In genomic region chr5:142557397-142558067, GRCm38 (mm10) we compare ENCODE assay signal across 8 mouse cellular contexts. TPM values are rescaled to one million over a fixed set of nuclear protein-coding genes. Genes with fewer than 3 reads are reported as not detected.
DNase-seq lines count a peak whose midpoint lies in the region; ATAC-seq and TF ChIP-seq lines count a peak whose summit lies in the region.

No protein-coding gene starts in this region.

- TF ChIP-seq EP300 in heart, postnatal 0 days (IDR thresholded peaks at IDR 0.05; ENCODE audit: low read depth) = no peak
- no peak for TF ChIP-seq EP300 in liver, postnatal 0 days (IDR thresholded peaks at IDR 0.05; ENCODE audit: low read depth)

- H3K9ac ChIP-seq in heart, postnatal 0 days (replicated peaks; ENCODE audit: low read depth, low read length) = no peak overlapping the region
- no peak overlapping the region for H3K9ac ChIP-seq in liver, postnatal 0 days (replicated peaks)
- H3K9ac ChIP-seq in neural tube, embryonic 15.5 days (replicated peaks) = no peak overlapping the region

- no peaks in the 10 kb centered on the region for H3K4me1 ChIP-seq in embryonic fibroblast, embryonic 13.5 days (ENCODE audit: control insufficient read depth, insufficient read depth, low read length)
- H3K4me1 ChIP-seq in heart, postnatal 0 days (ENCODE audit: control insufficient read depth, insufficient read depth) = no peaks in the 10 kb centered on the region
- no peaks in the 10 kb centered on the region for H3K4me1 ChIP-seq in liver, postnatal 0 days (ENCODE audit: insufficient read depth)
- no peaks in the 10 kb centered on the region for H3K4me1 ChIP-seq in neural tube, embryonic 15.5 days

- ATAC-seq in heart, postnatal 0 days (ENCODE audit: insufficient read depth, low read depth) = peak; percentile 73
- ATAC-seq in liver, postnatal 0 days = peak; percentile 85
- ATAC-seq in neural tube, embryonic 15.5 days (ENCODE audit: low FRiP score) = peak; percentile 80

- H3K36me3 ChIP-seq in heart, postnatal 0 days (replicated peaks; ENCODE audit: control insufficient read depth, insufficient read depth, low read length) = no peaks in the 10 kb centered on the region
- H3K36me3 ChIP-seq in liver, postnatal 0 days (replicated peaks; ENCODE audit: insufficient read depth, low read length) = no peaks in the 10 kb centered on the region
- no peaks in the 10 kb centered on the region for H3K36me3 ChIP-seq in neural tube, embryonic 15.5 days

- no peak overlapping the region for H3K4me2 ChIP-seq in heart, postnatal 0 days (ENCODE audit: low read depth, low read length)
- H3K4me2 ChIP-seq in liver, postnatal 0 days (ENCODE audit: low read depth, low read length) = 0 out of 2 replicates have a peak overlapping the region, but pooled peaks have one; percentile 40
- peak overlapping the region; percentile 31; the same call in 1 of the 2 replicates for H3K4me2 ChIP-seq in neural tube, embryonic 15.5 days

- no peak for TF ChIP-seq POLR2A in embryonic fibroblast, embryonic 13.5 days (IDR thresholded peaks at IDR 0.05; ENCODE audit: low read depth, low read length)

- no peak overlapping the region for H3K4me3 ChIP-seq in embryonic fibroblast, embryonic 13.5 days (ENCODE audit: insufficient read depth, low read length)
- H3K4me3 ChIP-seq in heart, postnatal 0 days (ENCODE audit: low read depth, low read length) = no peak overlapping the region
- no peak overlapping the region for H3K4me3 ChIP-seq in liver, postnatal 0 days (ENCODE audit: low read depth, low read length)
- no peak overlapping the region for H3K4me3 ChIP-seq in neural tube, embryonic 15.5 days (replicated peaks)

- H3K27me3 ChIP-seq in heart, postnatal 0 days (ENCODE audit: control insufficient read depth, insufficient read depth, low read length) = no peaks in the 10 kb centered on the region
- H3K27me3 ChIP-seq in liver, postnatal 0 days (ENCODE audit: insufficient read depth, low read length) = no peaks in the 10 kb centered on the region
- no peaks in the 10 kb centered on the region for H3K27me3 ChIP-seq in neural tube, embryonic 15.5 days (replicated peaks)

- no peaks in the 10 kb centered on the region for H3K9me3 ChIP-seq in heart, postnatal 0 days (replicated peaks; ENCODE audit: control insufficient read depth, low read length)
- H3K9me3 ChIP-seq in liver, postnatal 0 days (ENCODE audit: low read length) = no peaks in the 10 kb centered on the region
- H3K9me3 ChIP-seq in neural tube, embryonic 15.5 days (replicated peaks) = no peaks in the 10 kb centered on the region

- TF ChIP-seq CTCF in embryonic fibroblast, embryonic 13.5 days (IDR thresholded peaks at IDR 0.05; ENCODE audit: borderline replicate concordance, insufficient read depth, low read length) = peak; percentile 88
- peak; percentile 83 for TF ChIP-seq CTCF in heart, postnatal 0 days (IDR thresholded peaks at IDR 0.05; ENCODE audit: low read depth)
- TF ChIP-seq CTCF in liver, postnatal 0 days (IDR thresholded peaks at IDR 0.05; ENCODE audit: low read depth) = peak; percentile 89

- H3K27ac ChIP-seq in embryonic fibroblast, embryonic 13.5 days (ENCODE audit: insufficient read depth, low read length) = no peak overlapping the region
- no peak overlapping the region for H3K27ac ChIP-seq in heart, postnatal 0 days (ENCODE audit: low read depth)
- H3K27ac ChIP-seq in liver, postnatal 0 days (ENCODE audit: low read depth) = no peak overlapping the region
- H3K27ac ChIP-seq in neural tube, embryonic 15.5 days (replicated peaks) = peak overlapping the region; percentile 28; the same call in 1 of the 2 replicates

- peak; percentile 79 to 81 for DNase-seq in B cell, adult 2 months
- DNase-seq in brain, adult 2 months (ENCODE audit: low read depth, low spot score) = peak; percentile 95
- peak; percentile 51 for DNase-seq in heart, postnatal 0 days (ENCODE audit: low spot score)
- DNase-seq in layer of hippocampus, adult 11-12 months (ENCODE audit: low spot score) = peak; percentile 89
- peak; percentile 83 for DNase-seq in liver, postnatal 0 days
- DNase-seq in thymus, adult 18-20 months = peak; percentile 13 to 21

- WGBS in heart, postnatal 0 days = 28% methylated on average over 16 of the region's 21 CpGs
- WGBS in liver, postnatal 0 days (ENCODE audit: insufficient replicate concordance) = 31% methylated on average over 21 of the region's 21 CpGs
- WGBS in neural tube, embryonic 15.5 days = 34% methylated on average over 14 of the region's 21 CpGs

RNA-seq across cellular contexts. Expression of gene Radil, which starts 6.6 kb away (rescaled TPM):
- 7.4 and 11.7 TPM in 2 replicates for polyA plus RNA-seq in embryonic fibroblast, embryonic 13.5 days (2011; ENCODE audit: insufficient read length, low read depth, missing spikeins)
- 2.6 and 2.9 TPM in 2 replicates for total RNA-seq in heart, postnatal 0 days (2014; rRNA removed; ENCODE audit: low replicate concordance)
- 4.2 and 4.3 TPM in 2 replicates for polyA plus RNA-seq in heart, postnatal 0 days (2015; fragmentation: Nextera tagmentation; extraction: Ambion mirVana)
- 0.05 TPM in 1 of 2 replicates, not detected in the other for polyA plus RNA-seq in liver, postnatal 0 days (2015; fragmentation: Nextera tagmentation; extraction: Ambion mirVana)
- 19.4 and 22.0 TPM in 2 replicates for polyA plus RNA-seq in neural tube, embryonic 15.5 days (2015; fragmentation: Nextera tagmentation; extraction: Ambion mirVana)

RNA-seq across cellular contexts. Expression of gene Papolb, which starts 27.7 kb away (rescaled TPM):
- polyA plus RNA-seq in embryonic fibroblast, embryonic 13.5 days (2011; ENCODE audit: insufficient read length, low read depth, missing spikeins) = 0.37 and 0.42 TPM in 2 replicates
- total RNA-seq in heart, postnatal 0 days (2014; rRNA removed; ENCODE audit: low replicate concordance) = 0.39 TPM in 1 of 2 replicates, not detected in the other
- 0.04 and 0.08 TPM in 2 replicates for polyA plus RNA-seq in heart, postnatal 0 days (2015; fragmentation: Nextera tagmentation; extraction: Ambion mirVana)
- not detected in 2 replicates for polyA plus RNA-seq in liver, postnatal 0 days (2015; fragmentation: Nextera tagmentation; extraction: Ambion mirVana)
- polyA plus RNA-seq in neural tube, embryonic 15.5 days (2015; fragmentation: Nextera tagmentation; extraction: Ambion mirVana) = 0.15 and 0.23 TPM in 2 replicates

RNA-seq across cellular contexts. Expression of gene Mmd2, which starts 51.1 kb away (rescaled TPM):
- not detected in 2 replicates for polyA plus RNA-seq in embryonic fibroblast, embryonic 13.5 days (2011; ENCODE audit: insufficient read length, low read depth, missing spikeins)
- 0.08 TPM in 1 of 2 replicates, not detected in the other for total RNA-seq in heart, postnatal 0 days (2014; rRNA removed; ENCODE audit: low replicate concordance)
- 0.08 TPM in 1 of 2 replicates, not detected in the other for polyA plus RNA-seq in heart, postnatal 0 days (2015; fragmentation: Nextera tagmentation; extraction: Ambion mirVana)
- polyA plus RNA-seq in liver, postnatal 0 days (2015; fragmentation: Nextera tagmentation; extraction: Ambion mirVana) = 9.1 and 11.8 TPM in 2 replicates
- polyA plus RNA-seq in neural tube, embryonic 15.5 days (2015; fragmentation: Nextera tagmentation; extraction: Ambion mirVana) = 57.8 and 59.2 TPM in 2 replicates

Comparison
In these comparisons a context has a peak if more than half of its experiments do, and no peak if none do; other contexts are left out.
1. DNase-seq: peak in every context shown above with its lines; median percentile 95 in brain, adult 2 months; 89 in layer of hippocampus, adult 11-12 months; 83 in liver, postnatal 0 days; 80 in B cell, adult 2 months; 51 in heart, postnatal 0 days; 17 in thymus, adult 18-20 months.